Mouse (Mus musculus) brain, adult 2 months (tissue): Measurements from ENCODE around the gene Mcm7.
"Not testable (repeated sequence)": the region's sequence is repeated elsewhere in the genome, so short reads cannot be mapped to it uniquely, and the experiment has no call there.

Experiments used
- DNase-seq: peaks from one replicate; pipeline ENCODE4 v3.0.0; 2011; ENCODE audit warnings: low read depth, low spot score

The Mcm7 gene

DNA sequence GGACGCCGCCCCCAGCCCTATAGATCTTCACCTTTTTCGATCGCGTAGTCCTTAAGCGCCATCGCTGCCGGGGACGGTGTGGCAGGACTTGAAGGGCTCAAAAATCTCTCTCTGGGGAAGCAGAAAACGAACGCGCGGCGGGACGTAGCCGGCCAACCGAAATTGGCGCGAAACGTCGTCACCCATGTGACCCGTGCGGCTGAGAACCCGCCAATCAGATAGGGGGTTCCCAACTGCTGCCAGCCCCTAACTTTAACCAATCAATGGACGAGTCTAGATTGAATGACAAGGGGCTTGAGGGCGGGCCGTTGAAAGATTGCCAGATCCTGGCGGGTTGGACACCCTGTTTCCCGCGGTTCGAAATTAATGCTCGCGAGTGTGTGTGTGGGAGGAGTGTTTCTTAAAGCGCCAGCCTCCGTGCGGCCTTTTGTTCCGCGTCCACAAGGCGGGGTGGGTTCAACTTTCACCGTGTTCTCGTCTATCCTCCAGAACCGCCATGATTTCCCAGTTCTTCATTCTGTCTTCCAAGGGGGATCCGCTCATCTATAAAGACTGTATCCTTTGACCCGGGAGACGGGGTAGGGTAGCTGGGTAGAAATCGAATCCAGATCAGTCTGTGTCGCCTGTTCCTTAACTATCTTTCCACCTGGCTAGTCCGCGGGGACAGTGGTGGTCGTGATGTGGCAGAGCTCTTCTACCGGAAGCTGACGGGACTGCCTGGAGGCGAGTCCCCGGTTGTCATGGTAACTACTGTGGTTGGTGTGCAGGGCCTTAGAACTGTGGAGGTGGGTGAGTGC, at the start of gene Mcm7, which contains the start of gene Ap4m1:
Gene Mcm7 (minus strand): TSS at position 728 of the 797 bp plus-strand sequence.
Gene Ap4m1 (plus strand): TSS at position 308 of the 797 bp plus-strand sequence.
- DNase-seq = peak; percentile 100

DNA sequence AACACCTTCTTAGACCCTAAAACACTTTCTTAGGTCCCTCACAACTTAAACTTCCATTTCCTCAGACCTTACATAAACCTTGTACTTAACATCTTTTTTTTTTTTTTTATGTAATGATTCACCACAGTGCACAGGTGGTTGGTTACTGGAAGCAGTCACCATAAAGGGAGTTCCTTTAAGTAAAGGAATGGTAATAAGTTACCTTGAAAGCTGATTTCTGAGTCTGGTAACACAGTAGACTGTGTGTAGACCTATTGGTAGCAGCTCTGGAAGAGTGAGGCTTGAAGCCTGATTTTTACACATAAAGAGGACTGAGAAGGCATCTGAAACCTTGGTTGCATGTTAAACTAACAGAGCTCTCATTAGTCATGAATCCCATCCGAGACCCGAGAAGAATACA, 47.6 kb upstream of the Mcm7 start:
- no peak for DNase-seq

DNA sequence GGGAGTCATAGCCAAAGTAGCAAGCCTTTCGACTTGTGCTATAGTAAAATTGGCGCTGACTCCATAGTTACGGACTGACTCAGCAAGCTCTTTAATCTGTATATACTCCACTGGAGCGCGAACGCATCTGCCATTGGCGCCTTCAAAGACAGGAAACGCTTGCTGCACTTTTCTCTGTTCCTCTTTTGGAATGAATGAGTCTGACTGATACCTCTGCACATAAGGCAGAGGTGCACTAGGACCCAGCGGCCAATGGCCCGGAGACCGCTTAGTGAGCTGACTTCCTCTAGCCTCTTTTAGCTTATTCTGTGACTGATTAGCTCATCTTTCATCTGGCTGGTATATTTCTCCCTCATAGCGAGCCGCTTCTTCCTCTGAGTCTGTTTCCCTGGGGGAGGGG, 44.4 kb upstream of the Mcm7 start:
- not testable (repeated sequence) for DNase-seq

DNA sequence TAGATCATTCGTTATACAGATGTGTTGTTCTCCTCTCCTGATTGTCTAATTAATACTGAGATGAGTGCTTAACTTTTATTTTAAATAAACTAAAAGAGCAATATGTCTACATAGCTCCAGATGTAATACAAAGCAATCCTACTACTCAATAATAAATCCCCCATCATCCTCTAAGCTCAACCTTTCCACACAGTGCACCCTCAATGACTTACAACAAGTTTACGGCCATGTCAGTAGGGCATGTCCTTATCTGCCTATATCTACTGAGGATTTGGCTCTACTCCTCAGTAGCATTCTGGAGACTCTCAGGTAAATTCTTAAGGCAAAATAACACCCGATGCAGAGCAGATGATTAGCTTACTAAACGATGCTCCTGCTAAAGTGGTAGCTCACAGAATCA, 35.7 kb upstream of the Mcm7 start:
- no peak for DNase-seq

DNA sequence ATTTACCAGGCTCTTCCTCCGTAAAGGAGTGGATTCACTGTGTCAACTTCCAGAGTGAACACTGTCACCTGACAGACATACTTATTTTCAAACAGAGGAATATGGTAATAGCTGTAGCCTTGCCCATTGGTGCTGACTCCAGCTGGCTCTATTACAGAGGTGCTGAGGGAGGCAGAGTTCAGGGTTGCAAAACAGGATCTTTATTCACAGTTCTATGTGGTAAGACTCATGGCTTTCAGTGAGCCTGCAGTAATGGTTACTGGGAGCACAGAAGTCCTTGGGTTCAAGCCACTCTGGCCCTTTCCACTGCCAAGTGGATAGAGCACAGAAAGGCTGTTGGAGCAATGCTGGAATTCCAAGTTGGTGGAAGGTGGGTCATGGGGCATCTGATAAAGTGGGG, 35.0 kb upstream of the Mcm7 start:
- DNase-seq = no peak

DNA sequence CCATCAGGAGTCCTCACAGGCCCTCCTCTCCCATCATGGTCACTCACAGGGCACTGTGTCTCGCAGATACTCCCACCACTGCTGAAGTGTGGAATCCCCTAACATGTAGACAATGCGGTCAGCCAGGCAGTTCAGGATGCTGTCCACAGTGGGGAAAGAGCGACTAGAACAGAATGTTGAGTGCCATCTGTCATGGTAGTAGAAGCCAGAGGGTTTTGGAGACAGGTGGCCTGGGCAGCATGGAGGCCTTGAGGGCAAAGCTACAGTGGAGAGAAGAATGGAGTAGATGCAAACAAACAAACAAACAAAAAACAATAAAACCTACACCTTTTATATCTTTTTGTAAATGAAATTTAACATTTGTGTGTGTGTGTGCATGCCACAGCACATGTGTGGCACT, 29.9 kb upstream of the Mcm7 start:
- DNase-seq = peak; percentile 45

DNA sequence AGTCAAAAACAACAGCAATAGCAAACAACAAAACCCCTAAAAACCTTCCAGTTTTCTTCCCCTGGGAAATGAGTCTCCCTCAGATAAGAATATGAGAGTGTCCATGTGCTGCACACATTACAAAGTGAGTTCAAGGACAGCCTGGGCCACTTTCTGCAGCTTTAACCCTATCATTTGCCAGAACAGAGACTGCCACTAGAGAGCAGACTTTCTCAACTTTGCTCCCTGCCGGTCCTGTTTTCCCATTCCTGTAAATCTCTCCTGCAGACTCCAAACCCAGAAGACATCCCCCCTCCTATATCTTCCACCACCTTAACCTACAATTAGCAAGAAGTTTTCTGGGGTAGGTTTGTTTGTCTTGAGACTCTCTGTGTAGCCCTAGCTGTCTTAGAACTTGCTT, 27.4 kb upstream of the Mcm7 start:
- peak; percentile 55 for DNase-seq

DNA sequence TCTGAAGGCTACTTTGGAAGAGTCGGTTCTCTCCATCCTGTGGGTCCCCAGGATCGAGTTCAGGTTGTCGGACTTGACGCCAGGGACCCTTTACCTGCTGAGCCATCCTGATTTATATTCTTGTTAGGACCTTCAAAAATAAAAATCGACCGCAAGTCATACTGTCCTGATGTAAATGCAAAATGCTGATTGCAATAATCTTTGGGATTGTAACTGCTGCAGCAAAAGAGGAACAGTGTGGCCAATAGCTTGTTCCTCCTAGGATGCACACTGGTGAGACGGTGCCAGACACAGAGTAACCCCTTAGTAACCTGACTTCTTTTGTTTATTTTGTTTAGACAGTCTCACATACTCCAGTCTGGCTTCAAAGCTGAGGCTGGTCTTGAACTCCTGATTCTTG, 23.2 kb upstream of the Mcm7 start:
- DNase-seq = peak; percentile 22

DNA sequence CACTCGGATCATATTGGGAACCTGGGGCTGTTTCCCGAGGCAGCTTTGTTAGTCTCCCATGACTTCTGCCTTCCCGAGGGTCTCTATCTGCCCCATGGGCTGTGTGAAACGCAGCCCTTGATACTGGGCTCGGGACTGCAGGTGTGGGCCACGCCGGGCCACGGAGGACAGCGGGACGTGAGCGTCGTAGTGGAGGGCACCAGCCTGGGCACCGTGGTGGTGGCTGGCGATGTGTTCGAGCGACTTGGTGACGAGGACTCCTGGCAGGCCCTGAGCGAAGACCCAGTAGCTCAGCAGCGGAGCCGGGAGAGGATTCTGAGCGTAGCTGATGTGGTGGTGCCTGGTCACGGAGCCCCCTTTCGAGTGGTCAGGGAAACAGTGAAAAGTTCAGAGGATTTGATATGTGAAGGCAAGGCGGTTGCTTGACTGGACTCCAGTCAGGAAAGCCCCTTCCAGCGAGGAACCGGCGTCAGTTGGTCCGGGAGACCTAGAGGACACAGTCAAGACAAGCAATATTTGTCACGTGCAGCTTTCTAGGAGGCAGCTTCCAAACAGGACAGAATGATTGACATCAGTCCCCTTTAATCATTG, 22.6 kb upstream of the Mcm7 start:
- peak; percentile 66 for DNase-seq

DNA sequence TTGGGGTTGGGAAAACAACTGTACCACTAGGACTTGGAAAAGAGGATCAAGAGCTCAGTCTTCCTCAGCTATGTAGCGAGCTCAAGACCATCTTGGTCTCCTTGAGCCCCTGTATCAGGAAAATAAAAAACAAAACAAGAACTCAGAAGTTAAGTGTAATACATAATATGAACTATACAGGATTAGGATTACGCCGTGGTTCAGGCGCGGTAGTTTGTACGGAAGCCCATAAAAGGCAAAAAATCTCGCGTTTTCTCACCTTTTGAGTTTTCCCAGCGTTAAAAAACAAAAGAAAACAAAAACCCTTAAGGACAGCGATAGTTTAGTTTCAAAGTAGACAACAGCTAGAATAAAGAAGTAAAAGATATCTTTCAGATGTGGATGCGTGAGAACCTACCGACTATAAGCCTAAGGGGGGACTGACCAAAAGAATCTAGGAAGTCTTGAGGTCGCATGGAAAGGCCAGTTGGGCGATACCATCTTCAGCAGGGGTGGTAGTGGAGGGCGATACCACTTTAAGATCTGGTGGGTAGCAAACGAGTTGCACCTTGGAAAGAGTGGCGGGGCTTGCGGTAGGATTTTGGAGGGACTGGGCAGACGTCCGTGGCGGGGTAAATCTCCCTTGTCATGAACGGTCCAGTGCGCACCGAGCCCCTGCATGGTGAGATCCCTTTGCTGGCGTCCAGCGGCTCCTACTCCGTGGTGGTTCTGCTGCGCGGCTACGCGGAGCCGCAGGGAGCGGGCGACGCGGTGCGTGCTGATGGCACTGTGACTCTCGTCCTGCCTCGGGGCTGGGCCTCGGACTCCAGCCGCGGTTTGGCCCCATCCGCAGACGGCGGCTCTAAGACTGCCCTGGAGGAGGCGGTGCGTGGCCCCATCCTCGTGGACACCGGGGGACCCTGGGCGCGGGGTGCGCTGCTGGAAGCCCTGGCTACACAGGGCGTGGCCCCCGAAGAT, 21.8 kb upstream of the Mcm7 start, which contains the start of gene Mblac1:
Gene Mblac1 (plus strand): TSS at position 544 of the 957 bp plus-strand sequence.
- DNase-seq = peak; percentile 97

DNA sequence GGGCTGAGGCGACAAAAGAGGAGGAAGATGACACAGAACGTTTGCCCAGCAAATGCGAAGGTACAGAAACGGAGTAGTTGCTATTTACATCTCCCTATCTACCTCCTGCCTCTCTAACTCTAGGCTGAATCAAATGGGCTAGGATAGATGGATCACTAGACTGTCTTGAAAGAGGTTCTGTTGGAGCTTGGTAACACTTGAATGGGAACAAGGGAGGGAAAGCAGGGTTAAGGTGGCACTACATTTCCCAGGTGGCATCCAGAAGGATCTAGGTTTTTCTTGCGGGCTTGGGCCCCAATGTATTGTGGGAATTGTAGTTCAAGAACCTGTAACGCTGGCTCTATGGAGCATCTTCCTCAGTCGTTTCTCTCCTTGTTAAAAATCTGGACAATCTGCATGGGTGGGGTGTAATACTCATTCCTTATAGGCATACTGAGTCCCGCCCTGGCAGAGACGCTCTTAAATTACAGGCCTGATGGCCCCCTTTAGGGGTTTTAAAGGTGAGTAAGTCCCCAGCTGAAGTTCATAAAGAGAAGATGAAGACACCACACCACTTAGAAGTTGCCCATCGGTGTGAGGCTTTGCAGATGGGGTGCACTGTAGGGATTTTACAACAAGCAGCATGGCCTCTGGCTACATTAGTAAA, 15.6 kb upstream of the Mcm7 start:
- peak; percentile 96 for DNase-seq

DNA sequence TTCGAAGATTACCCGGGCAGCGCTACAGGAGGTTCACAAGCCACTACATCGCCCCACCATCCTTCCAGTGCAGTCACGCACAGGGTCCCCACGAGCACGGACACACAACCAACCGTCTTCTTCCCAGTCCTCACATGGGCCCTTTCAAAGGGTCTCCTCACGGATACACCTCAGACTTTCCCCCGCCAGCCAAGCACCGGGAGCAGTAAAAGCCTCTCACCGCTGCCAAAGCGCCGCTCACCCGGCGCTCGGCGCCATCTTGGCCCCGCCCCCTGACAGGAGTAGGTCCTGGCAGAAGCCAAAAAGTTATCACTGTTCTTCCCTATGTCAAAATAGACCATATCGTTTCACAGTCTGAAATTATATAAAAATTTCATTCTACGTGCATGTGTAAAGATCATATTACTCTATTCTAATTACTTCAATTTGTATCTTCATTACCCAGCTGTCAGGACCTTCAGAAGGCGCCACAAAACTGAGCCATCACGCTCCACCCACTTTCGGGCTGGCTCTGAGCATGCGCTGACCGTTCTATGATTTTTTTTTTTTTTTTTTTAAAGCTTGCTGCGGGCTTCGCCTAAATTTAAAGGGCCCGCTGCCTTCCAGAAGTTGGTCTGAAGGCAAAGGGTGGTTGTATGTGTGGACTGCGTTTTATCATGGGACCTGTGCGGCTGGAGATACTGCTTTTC, 14.9 kb upstream of the Mcm7 start, which contains the start of the genes Taf6 and Cnpy4:
Gene Taf6 (minus strand): TSS at position 502 of the 689 bp plus-strand sequence.
Gene Cnpy4 (plus strand): TSS at position 536 of the 689 bp plus-strand sequence.
- DNase-seq = peak; percentile 96

DNA sequence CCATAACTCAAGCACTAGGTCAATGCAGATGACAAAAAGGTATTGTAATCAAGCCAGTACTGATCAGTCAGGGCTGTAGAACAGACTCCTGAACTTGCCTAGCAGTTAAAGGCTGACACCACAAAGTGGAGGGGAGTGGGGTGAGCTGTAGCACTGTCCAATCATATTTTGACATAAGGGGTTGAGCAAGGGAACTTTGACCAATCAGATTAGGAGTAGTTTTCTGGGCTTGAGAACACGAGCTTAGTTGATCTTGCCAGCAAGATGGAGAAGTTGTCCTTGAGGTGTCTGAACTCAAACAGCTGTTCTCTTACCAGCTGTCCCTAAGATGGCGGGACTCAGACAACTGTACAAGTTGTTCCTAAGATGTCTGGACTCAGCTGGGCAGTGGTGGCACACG, 995 bp upstream of the Mcm7 start:
- no peak for DNase-seq

DNA sequence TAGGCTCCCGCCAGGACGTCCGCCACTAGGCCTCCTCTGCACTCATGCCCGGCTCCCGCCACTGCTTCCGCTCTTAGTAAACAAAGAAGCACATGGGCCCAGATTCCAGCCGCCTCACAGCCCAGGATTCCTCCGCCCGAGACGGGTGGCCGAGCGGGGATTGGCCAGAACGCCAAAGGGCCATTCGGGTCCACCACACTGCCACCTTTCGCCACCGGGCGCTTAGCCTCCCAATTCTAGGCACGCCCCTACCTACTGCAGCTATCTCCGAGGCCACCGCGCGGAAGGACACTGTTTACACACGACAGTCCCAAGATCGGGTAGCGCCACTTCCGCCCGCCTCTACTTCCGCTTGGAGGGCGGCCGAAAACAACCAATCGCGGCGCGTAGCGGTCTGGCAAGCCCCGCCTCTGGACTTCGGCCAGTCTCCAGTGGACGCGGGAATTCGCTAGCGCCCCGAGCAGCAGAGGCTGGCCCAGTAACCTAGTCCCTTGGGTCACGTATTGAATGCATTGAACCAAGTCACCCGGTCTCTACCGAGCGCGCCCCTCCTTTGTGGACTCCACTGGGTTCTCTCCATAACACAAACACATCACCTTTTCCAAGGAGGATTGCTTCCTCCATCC, 1.2 kb downstream of the Mcm7 start:
- DNase-seq = peak; percentile 99

DNA sequence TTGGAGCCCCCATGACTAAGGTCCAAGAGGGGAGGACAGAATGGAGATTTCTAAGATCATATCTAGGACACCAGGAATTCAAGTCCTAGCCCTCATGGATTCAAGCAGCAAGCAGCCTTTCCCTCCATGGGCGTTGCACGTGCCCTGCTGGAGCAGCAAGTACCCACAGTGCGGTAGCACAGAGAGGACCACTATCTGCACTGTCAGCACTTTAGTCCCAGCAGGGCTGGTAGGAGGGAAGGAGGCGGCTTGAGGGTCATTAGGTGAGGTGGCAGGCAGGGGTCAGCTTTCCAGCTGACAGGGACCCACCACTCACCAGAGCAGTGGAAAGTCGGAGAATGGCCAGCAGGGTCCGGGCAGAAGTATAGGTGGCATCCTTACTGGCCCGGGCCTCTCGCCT, 6.6 kb downstream of the Mcm7 start:
- no peak for DNase-seq

DNA sequence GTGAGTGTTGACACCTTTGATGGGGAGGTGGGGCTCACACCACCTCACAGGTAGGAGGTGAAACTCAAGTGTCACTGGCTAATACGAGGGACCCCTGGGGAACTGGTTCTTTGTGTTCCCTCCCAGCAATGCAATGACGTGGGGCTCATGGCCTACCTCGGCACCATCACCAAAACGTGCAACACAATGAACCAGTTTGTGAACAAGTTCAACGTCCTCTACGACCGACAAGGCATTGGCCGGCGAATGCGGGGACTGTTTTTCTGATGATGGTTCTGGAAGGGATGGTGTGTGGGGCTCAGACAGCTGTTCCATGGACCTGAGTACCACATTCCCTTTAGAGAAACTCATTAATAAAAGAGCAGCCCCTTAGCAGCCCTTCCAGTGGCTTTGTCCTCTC, 8.6 kb downstream of the Mcm7 start:
- DNase-seq = no peak

DNA sequence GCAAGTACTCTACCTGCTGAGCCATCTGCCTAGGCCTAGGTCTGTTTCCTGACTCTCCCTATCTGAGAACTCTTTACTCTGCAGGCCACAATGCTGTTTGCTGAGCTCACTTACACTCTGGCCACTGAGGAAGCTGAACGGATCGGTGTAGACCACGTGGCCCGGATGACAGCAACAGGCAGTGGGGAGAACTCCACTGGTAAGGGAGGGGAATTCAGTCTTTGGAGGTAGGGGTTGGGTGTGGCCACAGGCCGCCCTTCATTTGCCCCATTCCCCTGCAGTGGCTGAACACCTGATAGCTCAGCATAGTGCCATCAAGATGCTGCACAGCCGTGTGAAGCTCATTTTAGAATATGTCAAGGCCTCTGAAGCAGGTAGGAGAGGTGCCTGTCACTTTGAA, 9.2 kb downstream of the Mcm7 start:
- no peak for DNase-seq

DNA sequence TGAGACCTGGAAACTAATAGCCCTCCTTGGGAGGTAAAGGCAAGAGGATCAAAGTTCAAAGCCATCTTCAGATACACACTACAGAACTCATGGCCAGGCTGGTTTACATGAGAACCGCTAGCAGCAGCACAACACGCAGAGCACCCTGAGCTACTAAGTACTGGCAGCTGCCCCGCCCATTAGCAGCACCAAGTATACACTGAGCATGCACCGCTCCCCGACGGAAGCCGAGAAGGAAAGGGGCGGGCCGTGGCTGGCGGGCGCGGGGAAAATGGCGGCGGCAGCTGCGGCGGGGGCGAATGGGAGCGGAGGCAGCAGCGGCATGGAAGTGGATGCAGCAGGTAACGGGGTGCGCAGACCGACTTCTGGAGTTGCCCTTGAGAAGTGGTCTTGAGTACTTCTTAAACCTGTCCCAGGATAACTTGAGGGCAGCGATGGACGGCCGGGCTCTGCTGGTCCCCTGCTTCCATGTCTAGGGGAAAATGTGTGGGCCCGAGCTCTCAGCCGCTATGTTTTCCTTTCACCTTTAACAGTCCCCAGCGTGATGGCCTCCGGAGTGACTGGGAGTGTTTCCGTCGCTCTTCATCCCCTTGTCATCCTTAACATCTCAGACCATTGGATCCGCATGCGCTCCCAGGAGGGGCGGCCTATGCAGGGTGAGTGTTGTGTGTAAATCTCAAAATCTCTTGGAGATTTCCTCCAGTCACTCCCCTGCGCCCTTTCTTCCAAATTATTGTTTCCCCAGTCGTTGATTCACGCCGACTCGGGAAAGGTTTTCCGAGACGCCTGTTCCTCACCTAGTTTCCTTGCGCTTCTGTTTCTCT, 11.2 kb downstream of the Mcm7 start, which contains the start of gene Cops6:
Gene Cops6 (plus strand): TSS at position 230 of the 824 bp plus-strand sequence.
- DNase-seq = peak; percentile 97

DNA sequence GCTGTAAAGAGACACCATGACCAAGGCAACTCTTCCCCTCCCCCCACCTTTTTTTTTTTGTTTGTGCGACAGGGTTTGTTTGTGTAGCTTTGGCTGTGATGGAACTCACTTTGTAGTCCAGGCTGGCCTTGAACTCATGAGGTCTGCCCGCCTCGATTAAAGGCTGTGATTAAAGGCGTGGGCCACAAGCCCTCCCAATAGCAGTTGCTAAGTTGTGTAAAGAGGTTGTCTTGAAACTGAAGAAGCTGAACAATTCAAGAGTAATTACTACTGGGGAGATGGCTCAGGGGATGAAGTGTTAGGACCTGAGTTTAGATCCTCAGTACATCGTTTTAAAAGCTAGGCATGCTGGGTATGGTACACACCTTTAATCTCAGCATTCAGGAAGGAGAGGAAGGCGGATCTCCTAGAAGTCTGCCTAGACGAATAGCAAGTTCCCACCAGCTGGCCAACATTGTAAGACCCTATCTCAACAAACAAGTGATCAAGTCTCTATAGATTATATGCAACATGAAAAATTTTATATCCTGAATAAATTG, 11.9 kb downstream of the Mcm7 start:
- no peak for DNase-seq
